Mouse (Mus musculus): ENCODE results near the gene Tyms. TPM values are rescaled to one million over a fixed set of nuclear protein-coding genes. Genes with fewer than 3 reads are reported as not detected.
A peak's percentile ranks its signal among the peaks of the same experiment; 100 is the strongest.

Gene Tyms
- polyA plus RNA-seq (2014; fragmentation: Nextera tagmentation; extraction: Ambion mirVana): 198 and 220 TPM in 2 replicates

DNA sequence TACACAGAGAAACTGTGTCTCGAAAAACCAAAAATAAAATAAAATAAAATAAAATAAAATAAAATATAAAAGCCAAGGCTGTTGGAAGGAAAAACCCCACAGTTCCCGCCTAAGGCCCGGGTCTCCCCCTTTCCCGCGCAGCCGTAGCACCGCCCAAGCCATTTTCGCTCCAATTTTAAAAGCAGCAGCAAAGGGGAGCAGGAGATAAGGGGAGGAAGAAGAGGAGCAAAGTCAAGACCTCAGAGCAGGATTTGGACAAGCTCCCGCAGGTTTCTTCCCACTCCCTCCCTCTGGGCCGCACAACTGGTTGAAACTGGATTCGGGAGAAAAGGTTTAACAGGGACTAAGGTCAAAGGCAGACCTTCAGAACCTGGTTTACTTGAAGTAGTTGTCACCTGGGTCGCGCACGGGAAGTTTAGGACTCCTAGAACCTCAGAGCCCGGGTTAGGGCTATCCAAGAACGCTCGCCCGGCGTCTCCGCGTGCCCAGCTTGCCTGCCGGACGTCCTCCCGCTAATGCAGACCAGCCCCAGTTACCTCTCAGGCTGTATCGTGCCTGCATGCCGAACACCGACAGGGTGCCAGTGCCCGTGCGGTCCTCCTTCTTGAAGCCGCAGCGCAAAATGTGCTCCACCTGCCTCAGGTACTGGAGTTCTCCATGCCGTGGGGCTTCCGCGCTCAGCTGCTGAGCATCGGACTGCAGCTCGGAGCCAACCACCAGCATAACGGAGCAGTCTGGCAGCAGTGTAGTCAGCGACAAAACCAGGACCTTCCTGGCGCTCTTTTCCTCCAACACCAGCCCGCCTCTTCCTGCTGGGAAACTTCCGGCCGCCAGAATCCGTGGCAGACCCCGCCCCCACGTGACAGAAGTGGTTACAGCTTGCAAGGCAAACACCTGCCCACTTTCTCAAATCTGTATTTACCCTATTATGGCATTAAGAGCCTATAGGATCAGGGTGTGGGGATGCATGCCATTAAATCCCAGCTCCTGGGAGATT is at the start of gene Tyms:
Gene Tyms, minus strand, starts transcription at position 793 of the 997 bp plus-strand sequence.
- Histone ChIP-seq H3K4me1 (ENCODE audit: control insufficient read depth, insufficient read depth, low read length) (0 out of 2 replicates have a peak, but pooled peaks cover 4% of the 10 kb centered on the region), H3K9ac (ENCODE audit: low read depth, low read length) (peak within 1 kb of the TSS; percentile 85), H3K9me3 (ENCODE audit: control insufficient read depth, low read length) (no peaks in the 10 kb centered on the region), H3K4me3 (ENCODE audit: low read depth, low read length) (peak within 1 kb of the TSS; percentile 83), H3K27ac (replicated peaks; ENCODE audit: low read depth, low read length) (peak within 1 kb of the TSS; percentile 88), H3K4me2 (ENCODE audit: low read depth, low read length) (peak within 1 kb of the TSS; percentile 82), H3K36me3 (ENCODE audit: control insufficient read depth, insufficient read depth, low read length) (peaks cover 34% of the 10 kb centered on the region), H3K27me3 (replicated peaks; ENCODE audit: control insufficient read depth, insufficient read depth, low read length) (no peaks in the 10 kb centered on the region)
- DNase-seq (ENCODE audit: low spot score): peak; percentile 94
- WGBS: 2% methylated on average over 43 of the region's 45 CpGs
- peak; percentile 95 for ATAC-seq (ENCODE audit: low read depth)

GRCm38 (mm10) chr5:30122481-30122880 is 49.1 kb upstream of the Tyms start:
- Histone ChIP-seq H3K4me3 (ENCODE audit: low read depth, low read length) (no peak overlapping the region), H3K4me1 (ENCODE audit: control insufficient read depth, insufficient read depth, low read length) (no peaks in the 10 kb centered on the region), H3K9me3 (ENCODE audit: control insufficient read depth, low read length) (no peaks in the 10 kb centered on the region), H3K9ac (ENCODE audit: low read depth, low read length) (no peak overlapping the region), H3K27ac (replicated peaks; ENCODE audit: low read depth, low read length) (no peak overlapping the region), H3K27me3 (replicated peaks; ENCODE audit: control insufficient read depth, insufficient read depth, low read length) (no peaks in the 10 kb centered on the region), H3K4me2 (ENCODE audit: low read depth, low read length) (no peak overlapping the region), H3K36me3 (ENCODE audit: control insufficient read depth, insufficient read depth, low read length) (peaks cover 85% of the 10 kb centered on the region)
- 92% methylated on average over 6 of the region's 6 CpGs for WGBS
- no peak for DNase-seq (ENCODE audit: low spot score)
- no peak for ATAC-seq (ENCODE audit: low read depth)

DNA sequence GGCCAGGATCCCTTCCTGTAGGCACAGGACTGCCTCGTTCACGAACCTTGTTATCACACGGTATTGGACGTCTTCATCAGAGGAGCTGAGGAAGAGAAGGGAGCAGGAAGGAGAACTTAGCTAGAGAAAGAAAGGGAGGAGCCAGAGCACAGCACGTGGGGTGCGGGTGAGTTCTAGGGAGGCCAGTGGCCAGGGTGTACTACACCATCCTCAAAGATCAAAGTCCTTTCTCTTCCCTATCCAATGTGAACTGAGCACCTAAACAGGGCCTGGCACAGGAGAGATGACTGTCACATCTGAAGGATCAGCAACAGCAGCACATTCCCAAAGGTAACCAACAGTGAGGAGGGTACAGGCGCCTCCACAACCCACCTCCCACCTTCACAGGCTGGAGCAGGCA is 46.7 kb upstream of the Tyms start:
- Histone ChIP-seq H3K9me3 (ENCODE audit: control insufficient read depth, low read length) (no peaks in the 10 kb centered on the region), H3K4me3 (ENCODE audit: low read depth, low read length) (no peak overlapping the region), H3K27me3 (replicated peaks; ENCODE audit: control insufficient read depth, insufficient read depth, low read length) (peaks cover 3% of the 10 kb centered on the region), H3K36me3 (ENCODE audit: control insufficient read depth, insufficient read depth, low read length) (peaks cover 68% of the 10 kb centered on the region), H3K9ac (ENCODE audit: low read depth, low read length) (no peak overlapping the region), H3K4me1 (ENCODE audit: control insufficient read depth, insufficient read depth, low read length) (no peaks in the 10 kb centered on the region), H3K27ac (replicated peaks; ENCODE audit: low read depth, low read length) (no peak overlapping the region), H3K4me2 (ENCODE audit: low read depth, low read length) (no peak overlapping the region)
- DNase-seq (ENCODE audit: low spot score) (no peak), ATAC-seq (ENCODE audit: low read depth) (no peak)
- WGBS: 90% methylated on average over 7 of the region's 7 CpGs

- 91% methylated on average over 6 of the region's 6 CpGs for WGBS
- no peak overlapping the region for H3K4me3 ChIP-seq (ENCODE audit: low read depth, low read length)
Measured at GRCm38 (mm10) chr5:30119163-30119562, 45.7 kb upstream of the Tyms start.

DNA sequence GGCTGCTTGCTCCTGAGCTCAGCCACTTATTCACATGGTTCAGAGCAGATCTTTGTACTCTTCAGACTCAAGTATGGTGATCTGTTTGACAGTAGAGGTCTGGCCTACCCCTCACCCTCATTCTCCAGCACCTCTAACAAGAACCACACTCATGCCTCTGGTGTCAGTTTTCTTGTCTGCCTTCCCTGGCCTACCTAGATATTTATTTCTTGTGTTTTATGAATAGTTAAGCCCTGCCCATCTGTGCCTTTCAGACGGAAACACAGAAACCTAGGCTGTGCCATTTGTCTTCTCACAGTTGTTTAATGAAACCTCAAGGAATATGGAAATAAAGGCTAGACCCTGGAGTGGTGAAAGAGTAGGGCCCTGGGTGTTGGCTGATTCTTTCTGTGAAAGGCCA is 44.6 kb upstream of the Tyms start:
- H3K9me3 ChIP-seq (ENCODE audit: control insufficient read depth, low read length): no peaks in the 10 kb centered on the region
- 0 out of 2 replicates have a peak, but pooled peaks cover 4% of the 10 kb centered on the region for H3K4me1 ChIP-seq (ENCODE audit: control insufficient read depth, insufficient read depth, low read length)
- WGBS: 78% methylated on average over 1 of the region's 1 CpGs
- no peak overlapping the region for H3K4me3 ChIP-seq (ENCODE audit: low read depth, low read length)
- ATAC-seq (ENCODE audit: low read depth): no peak
- H3K27ac ChIP-seq (replicated peaks; ENCODE audit: low read depth, low read length): no peak overlapping the region
- no peak overlapping the region for H3K9ac ChIP-seq (ENCODE audit: low read depth, low read length)
- DNase-seq (ENCODE audit: low spot score): no peak
- peaks cover 22% of the 10 kb centered on the region for H3K27me3 ChIP-seq (replicated peaks; ENCODE audit: control insufficient read depth, insufficient read depth, low read length)
- H3K4me2 ChIP-seq (ENCODE audit: low read depth, low read length): no peak overlapping the region
- peaks cover 49% of the 10 kb centered on the region for H3K36me3 ChIP-seq (ENCODE audit: control insufficient read depth, insufficient read depth, low read length)

More at GRCm38 (mm10) chr5:30119163-30119562, 45.7 kb upstream of the Tyms start:
- Histone ChIP-seq H3K36me3 (ENCODE audit: control insufficient read depth, insufficient read depth, low read length) (peaks cover 58% of the 10 kb centered on the region), H3K9ac (ENCODE audit: low read depth, low read length) (no peak overlapping the region), H3K4me1 (ENCODE audit: control insufficient read depth, insufficient read depth, low read length) (0 out of 2 replicates have a peak, but pooled peaks cover 4% of the 10 kb centered on the region), H3K27me3 (replicated peaks; ENCODE audit: control insufficient read depth, insufficient read depth, low read length) (peaks cover 10% of the 10 kb centered on the region), H3K27ac (replicated peaks; ENCODE audit: low read depth, low read length) (no peak overlapping the region), H3K9me3 (ENCODE audit: control insufficient read depth, low read length) (no peaks in the 10 kb centered on the region), H3K4me2 (ENCODE audit: low read depth, low read length) (no peak overlapping the region)
- DNase-seq (ENCODE audit: low spot score): no peak
- no peak for ATAC-seq (ENCODE audit: low read depth)

GRCm38 (mm10) chr5:30115718-30116117 is 42.3 kb upstream of the Tyms start:
- Histone ChIP-seq H3K4me3 (ENCODE audit: low read depth, low read length) (no peak overlapping the region), H3K9ac (ENCODE audit: low read depth, low read length) (no peak overlapping the region), H3K9me3 (ENCODE audit: control insufficient read depth, low read length) (no peaks in the 10 kb centered on the region), H3K27me3 (replicated peaks; ENCODE audit: control insufficient read depth, insufficient read depth, low read length) (peaks cover 45% of the 10 kb centered on the region), H3K4me1 (ENCODE audit: control insufficient read depth, insufficient read depth, low read length) (peaks cover 12% of the 10 kb centered on the region; the same call in 1 of the 2 replicates), H3K4me2 (ENCODE audit: low read depth, low read length) (no peak overlapping the region), H3K36me3 (ENCODE audit: control insufficient read depth, insufficient read depth, low read length) (peaks cover 27% of the 10 kb centered on the region), H3K27ac (replicated peaks; ENCODE audit: low read depth, low read length) (no peak overlapping the region)
- DNase-seq (ENCODE audit: low spot score): no peak
- ATAC-seq (ENCODE audit: low read depth): no peak
- WGBS: 29% methylated on average over 7 of the region's 10 CpGs

GRCm38 (mm10) chr5:30114761-30115140 is 41.3 kb upstream of the Tyms start:
- Histone ChIP-seq H3K9ac (ENCODE audit: low read depth, low read length) (peak overlapping the region; percentile 69), H3K27ac (replicated peaks; ENCODE audit: low read depth, low read length) (no peak overlapping the region), H3K36me3 (ENCODE audit: control insufficient read depth, insufficient read depth, low read length) (peaks cover 18% of the 10 kb centered on the region), H3K4me2 (ENCODE audit: low read depth, low read length) (peak overlapping the region; percentile 94), H3K4me3 (ENCODE audit: low read depth, low read length) (peak overlapping the region; percentile 61), H3K4me1 (ENCODE audit: control insufficient read depth, insufficient read depth, low read length) (peaks cover 16% of the 10 kb centered on the region; the same call in 1 of the 2 replicates), H3K27me3 (replicated peaks; ENCODE audit: control insufficient read depth, insufficient read depth, low read length) (peaks cover 54% of the 10 kb centered on the region), H3K9me3 (ENCODE audit: control insufficient read depth, low read length) (no peaks in the 10 kb centered on the region)
- ATAC-seq (ENCODE audit: low read depth): peak; percentile 10; the same call in 1 of the 2 replicates
- WGBS: under 1% methylated on average over 24 of the region's 28 CpGs
- DNase-seq (ENCODE audit: low spot score): no peak

GRCm38 (mm10) chr5:30113881-30114760 is 40.7 kb upstream of the Tyms start:
- Histone ChIP-seq H3K4me3 (ENCODE audit: low read depth, low read length) (peak overlapping the region; percentile 61), H3K9me3 (ENCODE audit: control insufficient read depth, low read length) (no peaks in the 10 kb centered on the region), H3K27me3 (replicated peaks; ENCODE audit: control insufficient read depth, insufficient read depth, low read length) (peaks cover 55% of the 10 kb centered on the region), H3K4me2 (ENCODE audit: low read depth, low read length) (peak overlapping the region; percentile 94), H3K4me1 (ENCODE audit: control insufficient read depth, insufficient read depth, low read length) (peaks cover 16% of the 10 kb centered on the region; the same call in 1 of the 2 replicates), H3K27ac (replicated peaks; ENCODE audit: low read depth, low read length) (no peak overlapping the region), H3K36me3 (ENCODE audit: control insufficient read depth, insufficient read depth, low read length) (peaks cover 11% of the 10 kb centered on the region), H3K9ac (ENCODE audit: low read depth, low read length) (peak overlapping the region; percentile 69)
- ATAC-seq (ENCODE audit: low read depth) (peak; percentile 90), DNase-seq (ENCODE audit: low spot score) (peak; percentile 85)
- 2% methylated on average over 39 of the region's 103 CpGs for WGBS

Measured in embryonic facial prominence, embryonic 14.5 days (tissue).